In the genomic region with DNA sequence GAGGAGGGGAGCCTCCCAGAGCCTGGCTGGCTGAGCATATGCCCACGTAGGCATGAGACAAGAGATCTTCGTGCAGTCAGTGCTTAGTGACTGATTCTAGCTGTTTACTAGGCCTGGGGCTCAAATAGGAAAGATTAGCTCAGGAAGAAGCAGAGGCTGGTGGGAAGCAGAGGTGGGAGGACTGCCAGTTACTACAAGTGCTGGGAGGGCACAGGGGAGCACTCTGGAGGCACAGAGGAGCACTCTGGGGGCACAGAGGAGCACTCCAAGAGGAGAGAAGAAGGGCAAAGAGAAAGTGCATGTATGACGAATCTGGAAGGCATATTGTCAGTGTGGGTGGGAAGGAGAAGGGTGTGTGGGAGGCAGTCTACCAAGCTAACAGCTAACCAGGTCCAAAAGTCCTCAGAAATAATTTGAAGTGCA, we compare ENCODE assay signal across 20 mouse cellular contexts. TPM values are rescaled to one million over a fixed set of nuclear protein-coding genes. Genes with fewer than 3 reads are reported as not detected.
DNase-seq lines count a peak whose midpoint lies in the region; ATAC-seq and TF ChIP-seq lines count a peak whose summit lies in the region.
"Had no signal": no experiment of that assay in that cellular context is flagged by ENCODE, and none has a peak within 500 bp of the region (broad histone marks: within the 10 kb centered on the region; RNA-seq: fewer than 3 reads in every experiment).

No protein-coding gene starts in this region.

- TF ChIP-seq POLR2A in cerebellum, adult 2 months (IDR thresholded peaks at IDR 0.05; ENCODE audit: borderline replicate concordance, insufficient read depth, low read length) = no peak

- no peak for DNase-seq in heart, postnatal 10 days
- peak in 1 of 2 experiments; percentile 29 for DNase-seq in left cerebral cortex, adult 2 months (ENCODE audit: extremely low spot score in 1 of 2, low spot score in 2 of 2)
- DNase-seq in left cerebral cortex, postnatal 4 days = no peak
- peak; percentile 38 to 73 for DNase-seq in left cerebral cortex, postnatal 25 days (ENCODE audit: low spot score in 2 of 2)
- no peak for DNase-seq in cerebellum, adult 2 months
- DNase-seq in ovary, postnatal 10 days (ENCODE audit: low spot score) = no peak
- DNase-seq: adrenal gland, postnatal 10 days; cerebellum, adult 8-10 months; embryo, embryonic 11 days; gastrocnemius, postnatal 25 days; kidney, postnatal 10 days; spleen, adult 18-20 months; thymus, postnatal 4 days had no signal

- no peak for TF ChIP-seq CTCF in left cerebral cortex, adult 2 months (IDR thresholded peaks at IDR 0.05)
- no peak for TF ChIP-seq CTCF in cerebellum, adult 2 months (IDR thresholded peaks at IDR 0.05; ENCODE audit: borderline replicate concordance, insufficient read depth, low read depth, low read length)

- no peak overlapping the region for H3K4me3 ChIP-seq in heart, embryonic 14.5 days (ENCODE audit: control insufficient read depth in 1 of 2, insufficient read depth in 1 of 2, low read depth in 1 of 2, low read length in 2 of 2)
- H3K4me3 ChIP-seq in left cerebral cortex, adult 2 months = no peak overlapping the region
- no peak overlapping the region for H3K4me3 ChIP-seq in intestine, embryonic 16.5 days (ENCODE audit: low read length)
- no peak overlapping the region for H3K4me3 ChIP-seq in cerebellum, adult 2 months (replicated peaks; ENCODE audit: insufficient read depth, low read depth, low read length)
- H3K4me3 ChIP-seq: forebrain, embryonic 15.5 days; megakaryocyte, embryonic 14.5 days had no signal

- ATAC-seq in heart, embryonic 14.5 days (ENCODE audit: insufficient number of reproducible peaks, insufficient read depth, low FRiP score, low read depth) = no peak
- ATAC-seq in intestine, embryonic 16.5 days = peak; percentile 70
- ATAC-seq: CD4-positive, CD25-positive, alpha-beta regulatory T cell, adult 4 months; forebrain, embryonic 15.5 days; midbrain, embryonic 16.5 days had no signal

- intact Hi-C loops in heart, postnatal 10 days (cut with DNase I) = no loop called here
- intact Hi-C loops in left cerebral cortex, adult 2 months (cut with DNase I) = loop anchor here (1.0 kb wide), 1 partner anchor 10 kb away; no protein-coding TSS in a partner anchor
- intact Hi-C loops in left cerebral cortex, postnatal 4 days (cut with DNase I) = no loop called here
- intact Hi-C loops in left cerebral cortex, postnatal 25 days (cut with DNase I) = no loop called here

- 0 out of 2 replicates have a peak, but pooled peaks cover 5% of the 10 kb centered on the region for H3K27me3 ChIP-seq in heart, embryonic 14.5 days (ENCODE audit: control insufficient read depth, insufficient read depth, low read length)
- 0 out of 2 replicates have a peak, but pooled peaks cover 4% of the 10 kb centered on the region for H3K27me3 ChIP-seq in intestine, embryonic 16.5 days (replicated peaks; ENCODE audit: control insufficient read depth, insufficient read depth, low read length)
- H3K27me3 ChIP-seq in cerebellum, adult 2 months (ENCODE audit: control insufficient read depth, insufficient read depth, low read length) = no peaks in the 10 kb centered on the region
- H3K27me3 ChIP-seq: forebrain, embryonic 15.5 days had no signal

- H3K4me1 ChIP-seq in heart, embryonic 14.5 days (ENCODE audit: control insufficient read depth in 2 of 2, insufficient read depth in 2 of 2, low read length in 2 of 2) = peaks cover 12 to 22% of the 10 kb centered on the region in 2 experiments
- 0 out of 2 replicates have a peak, but pooled peaks cover 3% of the 10 kb centered on the region for H3K4me1 ChIP-seq in intestine, embryonic 16.5 days (ENCODE audit: control insufficient read depth, insufficient read depth, low read length)
- H3K4me1 ChIP-seq in cerebellum, adult 2 months (ENCODE audit: control insufficient read depth, insufficient read depth, low read length) = no peaks in the 10 kb centered on the region
- H3K4me1 ChIP-seq: forebrain, embryonic 15.5 days had no signal

- H3K9me3 ChIP-seq in heart, embryonic 14.5 days (ENCODE audit: control insufficient read depth, low read length) = no peaks in the 10 kb centered on the region
- no peaks in the 10 kb centered on the region for H3K9me3 ChIP-seq in intestine, embryonic 16.5 days (ENCODE audit: control insufficient read depth, low read length)
- H3K9me3 ChIP-seq: forebrain, embryonic 15.5 days had no signal

- H3K9ac ChIP-seq in heart, embryonic 14.5 days (ENCODE audit: low read length) = 0 out of 2 replicates have a peak overlapping the region, but pooled peaks have one; percentile 27
- peak overlapping the region; percentile 30; the same call in 1 of the 2 replicates for H3K9ac ChIP-seq in intestine, embryonic 16.5 days (ENCODE audit: low read depth, low read length)
- H3K9ac ChIP-seq: forebrain, embryonic 15.5 days; liver, embryonic 14.5 days had no signal

- WGBS in heart, embryonic 14.5 days = 43% methylated on average over 3 of the region's 3 CpGs
- WGBS in intestine, embryonic 16.5 days = 53% methylated on average over 3 of the region's 3 CpGs
- 54% methylated on average over 3 of the region's 3 CpGs for WGBS in cerebellum, adult 2 months

- H3K27ac ChIP-seq in heart, embryonic 14.5 days (replicated peaks in 1 of 2; ENCODE audit: control insufficient read depth in 1 of 2, insufficient read depth in 1 of 2, low read depth in 2 of 2, low read length in 2 of 2) = peak overlapping the region in 1 of 2 experiments; percentile 48; a peak in 2 of 4 replicates
- peak overlapping the region; percentile 76 for H3K27ac ChIP-seq in left cerebral cortex, adult 2 months
- peak overlapping the region; percentile 71 for H3K27ac ChIP-seq in intestine, embryonic 16.5 days (ENCODE audit: low read length)
- H3K27ac ChIP-seq in cerebellum, adult 2 months (ENCODE audit: insufficient read depth, low read length) = no peak overlapping the region
- H3K27ac ChIP-seq: forebrain, embryonic 15.5 days; liver, embryonic 14.5 days had no signal

- H3K36me3 ChIP-seq in heart, embryonic 14.5 days (ENCODE audit: control insufficient read depth, insufficient read depth, low read length) = no peaks in the 10 kb centered on the region
- H3K36me3 ChIP-seq in intestine, embryonic 16.5 days (ENCODE audit: control insufficient read depth, insufficient read depth, low read length) = no peaks in the 10 kb centered on the region
- H3K36me3 ChIP-seq: forebrain, embryonic 15.5 days had no signal

- H3K4me2 ChIP-seq in heart, embryonic 14.5 days (ENCODE audit: low read length) = no peak overlapping the region
- H3K4me2 ChIP-seq in intestine, embryonic 16.5 days (ENCODE audit: low read depth, low read length) = no peak overlapping the region
- H3K4me2 ChIP-seq: forebrain, embryonic 15.5 days had no signal

RNA-seq across cellular contexts. Expression of a gene that starts 30.9 kb away (rescaled TPM):
- 7.3 and 9.3 TPM in 2 replicates for polyA plus RNA-seq in heart, embryonic 14.5 days (2014; fragmentation: Nextera tagmentation; extraction: Ambion mirVana)
- total RNA-seq in heart, postnatal 10 days (2021) = 10 to 100 TPM; 17.1 to 18.3 TPM
- total RNA-seq in left cerebral cortex, adult 2 months (2021) = 10 to 100 TPM; 27.1 to 28.9 TPM
- total RNA-seq in left cerebral cortex, postnatal 4 days (2021) = 10 to 100 TPM; 17.2 to 18.3 TPM
- 12.5 and 12.7 TPM in 2 replicates for polyA plus RNA-seq in intestine, embryonic 16.5 days (2015; fragmentation: Nextera tagmentation; extraction: Ambion mirVana)
- 10 to 100 TPM; 20.5 to 22.5 TPM for total RNA-seq in left cerebral cortex, postnatal 25 days (2021)
- polyA plus RNA-seq in cerebellum, adult 2 months (2012; rRNA removed) = 17.3 and 18.3 TPM in 2 replicates

Comparison
In these comparisons a context has a peak if more than half of its experiments do, and no peak if none do; other contexts are left out.
1. DNase-seq: peak in left cerebral cortex, postnatal 25 days (2 of 2); none in heart, postnatal 10 days (0 of 2), left cerebral cortex, postnatal 4 days (single experiment), cerebellum, adult 2 months (0 of 2) and ovary, postnatal 10 days (single experiment).